Mouse (Mus musculus): ENCODE measurements around the gene Tmtc4.

GRCm38 (mm10) chr14:122983226-122984215 lies at the start of gene Tmtc4:
- no peak for TF ChIP-seq CTCF (IDR thresholded peaks at IDR 0.05)
- peak; percentile 97 for TF ChIP-seq POLR2A (IDR thresholded peaks at IDR 0.05; ENCODE audit: insufficient read depth, low read depth, low read length)
- 0 out of 2 replicates have a peak, but pooled peaks have one; percentile 28 for TF ChIP-seq EP300 (IDR thresholded peaks at IDR 0.05; ENCODE audit: insufficient read depth, low read depth, low read length)

Measured in heart, adult 2 months (tissue).